Comparison of ENCODE assay signal across 9 mouse cellular contexts in genomic region chr5:19226866-19227243, GRCm38 (mm10). TPM values are rescaled to one million over a fixed set of nuclear protein-coding genes. Genes with fewer than 3 reads are reported as not detected.
DNase-seq lines count a peak whose midpoint lies in the region; ATAC-seq lines count a peak whose summit lies in the region.
"Had no signal": no experiment of that assay in that cellular context is flagged by ENCODE, and none has a peak within 500 bp of the region (broad histone marks: within the 10 kb centered on the region; RNA-seq: fewer than 3 reads in every experiment).

Gene Magi2, plus strand, starts transcription at chr5:19227036.

- H3K4me1 ChIP-seq in heart, embryonic 14.5 days (ENCODE audit: control insufficient read depth in 2 of 2, insufficient read depth in 2 of 2, low read length in 2 of 2) = peaks cover 0 to 17% of the 10 kb centered on the region in 2 experiments; a peak in 2 of 4 replicates
- no peaks in the 10 kb centered on the region; the same call in 1 of the 2 replicates for H3K4me1 ChIP-seq in brown adipose tissue, adult 24 weeks (ENCODE audit: control insufficient read depth, insufficient read depth, insufficient read length, low read length)
- 0 out of 2 replicates have a peak, but pooled peaks cover 2% of the 10 kb centered on the region for H3K4me1 ChIP-seq in hindbrain, embryonic 11.5 days (replicated peaks; ENCODE audit: control insufficient read depth, insufficient read depth, low read length)
- H3K4me1 ChIP-seq in liver, embryonic 13.5 days (replicated peaks) = no peaks in the 10 kb centered on the region

- peaks cover 5% of the 10 kb centered on the region; the same call in 1 of the 2 replicates for H3K27me3 ChIP-seq in heart, embryonic 14.5 days (ENCODE audit: control insufficient read depth, insufficient read depth, low read length)
- H3K27me3 ChIP-seq in hindbrain, embryonic 11.5 days (ENCODE audit: control insufficient read depth, insufficient read depth, low read length) = no peaks in the 10 kb centered on the region; the same call in 1 of the 2 replicates
- H3K27me3 ChIP-seq in liver, embryonic 13.5 days = peaks cover 30% of the 10 kb centered on the region

- peak within 1 kb of the TSS; percentile 56 to 74 for H3K27ac ChIP-seq in heart, embryonic 14.5 days (replicated peaks in 1 of 2; ENCODE audit: control insufficient read depth in 1 of 2, insufficient read depth in 1 of 2, low read depth in 2 of 2, low read length in 2 of 2)
- H3K27ac ChIP-seq in brown adipose tissue, adult 24 weeks (replicated peaks; ENCODE audit: low read depth, low read length) = peak within 1 kb of the TSS; percentile 48; the same call in 1 of the 2 replicates
- peak within 1 kb of the TSS; percentile 65 for H3K27ac ChIP-seq in hindbrain, embryonic 11.5 days (ENCODE audit: low read depth, low read length)
- H3K27ac ChIP-seq in liver, embryonic 13.5 days = no peak within 1 kb of the TSS

- 1% methylated on average over 26 of the region's 26 CpGs for WGBS in heart, embryonic 14.5 days
- WGBS in hindbrain, embryonic 11.5 days = 0% methylated on average over 3 of the region's 26 CpGs
- WGBS in liver, embryonic 13.5 days (ENCODE audit: insufficient replicate concordance) = under 1% methylated on average over 22 of the region's 26 CpGs

- peak within 1 kb of the TSS; percentile 81 for H3K9ac ChIP-seq in heart, embryonic 14.5 days (ENCODE audit: low read length)
- H3K9ac ChIP-seq in hindbrain, embryonic 11.5 days (ENCODE audit: low read depth, low read length) = peak within 1 kb of the TSS; percentile 80
- H3K9ac ChIP-seq in liver, embryonic 13.5 days = 0 out of 2 replicates have a peak within 1 kb of the TSS, but pooled peaks have one; percentile 29

- no peaks in the 10 kb centered on the region for H3K36me3 ChIP-seq in heart, embryonic 14.5 days (ENCODE audit: control insufficient read depth, insufficient read depth, low read length)
- no peaks in the 10 kb centered on the region for H3K36me3 ChIP-seq in hindbrain, embryonic 11.5 days (ENCODE audit: control insufficient read depth, insufficient read depth, low read length)
- no peaks in the 10 kb centered on the region for H3K36me3 ChIP-seq in liver, embryonic 13.5 days
- H3K36me3 ChIP-seq: G1E had no signal

- H3K4me3 ChIP-seq in heart, embryonic 14.5 days (ENCODE audit: control insufficient read depth in 1 of 2, insufficient read depth in 1 of 2, low read depth in 1 of 2, low read length in 2 of 2) = peak within 1 kb of the TSS; percentile 74 to 76
- peak within 1 kb of the TSS; percentile 64 for H3K4me3 ChIP-seq in brown adipose tissue, adult 24 weeks (ENCODE audit: insufficient read depth, low read depth, low read length)
- peak within 1 kb of the TSS; percentile 62 for H3K4me3 ChIP-seq in hindbrain, embryonic 11.5 days (ENCODE audit: low read depth, low read length)
- H3K4me3 ChIP-seq in liver, embryonic 13.5 days (replicated peaks) = peak within 1 kb of the TSS; percentile 51

- no peak for ATAC-seq in heart, embryonic 14.5 days (ENCODE audit: insufficient number of reproducible peaks, insufficient read depth, low FRiP score, low read depth)
- ATAC-seq in hindbrain, embryonic 11.5 days (ENCODE audit: low FRiP score) = no peak
- ATAC-seq in liver, embryonic 13.5 days (ENCODE audit: low read depth) = no peak

- H3K9me3 ChIP-seq in heart, embryonic 14.5 days (ENCODE audit: control insufficient read depth, low read length) = no peaks in the 10 kb centered on the region
- no peaks in the 10 kb centered on the region for H3K9me3 ChIP-seq in hindbrain, embryonic 11.5 days (ENCODE audit: control insufficient read depth, low read length)
- no peaks in the 10 kb centered on the region for H3K9me3 ChIP-seq in liver, embryonic 13.5 days (replicated peaks)

- no peak for DNase-seq in heart, adult 11 months
- no peak for DNase-seq in hindbrain, embryonic 11.5 days (ENCODE audit: low spot score)
- DNase-seq in liver, embryonic 13.5 days = no peak
- DNase-seq in B cell, adult 2 months = no peak
- no peak for DNase-seq in c-Kit-positive CD71-positive TER-119-positive erythroid progenitor cells, embryonic 14.5 days (ENCODE audit: low spot score)
- DNase-seq in right cerebral cortex, postnatal 10 days (ENCODE audit: low spot score in 2 of 2) = no peak

- peak within 1 kb of the TSS; percentile 98 for H3K4me2 ChIP-seq in heart, embryonic 14.5 days (ENCODE audit: low read length)
- H3K4me2 ChIP-seq in hindbrain, embryonic 11.5 days (replicated peaks; ENCODE audit: low read depth, low read length) = peak within 1 kb of the TSS; percentile 98
- H3K4me2 ChIP-seq in liver, embryonic 13.5 days = peak within 1 kb of the TSS; percentile 59

RNA-seq across cellular contexts. Expression of gene Magi2, which starts in this region (rescaled TPM):
- 3.4 and 3.5 TPM in 2 replicates for polyA plus RNA-seq in heart, embryonic 14.5 days (2014; fragmentation: Nextera tagmentation; extraction: Ambion mirVana)
- 1.0 and 1.2 TPM in 2 replicates for polyA plus RNA-seq in brown adipose tissue, adult 24 weeks (2012; ENCODE audit: insufficient read depth, insufficient read length, missing spikeins)
- polyA plus RNA-seq in hindbrain, embryonic 11.5 days (2014; fragmentation: Nextera tagmentation; extraction: Ambion mirVana) = 6.0 and 8.7 TPM in 2 replicates
- polyA plus RNA-seq in liver, embryonic 13.5 days (2015; fragmentation: Nextera tagmentation; extraction: Ambion mirVana) = 0.28 and 0.43 TPM in 2 replicates

Comparison
In these comparisons a context has a peak if more than half of its experiments do, and no peak if none do; other contexts are left out.
1. H3K9ac ChIP-seq: peak in every context shown above with its lines; median percentile 81 in heart, embryonic 14.5 days; 80 in hindbrain, embryonic 11.5 days; 29 in liver, embryonic 13.5 days.